Mouse (Mus musculus): ENCODE data around the gene Elf3.

- no peak for TF ChIP-seq EP300 (IDR thresholded peaks at IDR 0.05; ENCODE audit: insufficient read depth, low read depth, low read length)
- TF ChIP-seq POLR2A (IDR thresholded peaks at IDR 0.05; ENCODE audit: insufficient read depth, low read length), result no peak
- no peak for TF ChIP-seq CTCF (IDR thresholded peaks at IDR 0.05; ENCODE audit: low read depth, low read length)
Observed at GRCm38 (mm10) chr1:135237131-135237851, 21.1 kb downstream of the Elf3 start.

All from ES-Bruce4 (cell line).